Mouse (Mus musculus) hindbrain, embryonic 12.5 days (tissue): ENCODE results near the gene Elovl6. TPM values are rescaled to one million over a fixed set of nuclear protein-coding genes. Genes with fewer than 3 reads are reported as not detected.

ENCODE experiments used
- ATAC-seq: fragments of 200-750 bp; cut with Nextera tagmentation; 2 replicates; pipeline ENCODE4 v1.8.0; 2017; ENCODE audit warnings: moderate TSS enrichment; ENCODE audit not compliant: low FRiP score
- H3K27ac ChIP-seq: fragments of 300-500 bp; sonication (generic); 2 replicates; pipeline ENCODE4 v1.5.1; 2016; ENCODE audit warnings: mild to moderate bottlenecking
- H3K27me3 ChIP-seq: fragments of 300-500 bp; sonication (generic); 2 replicates; pipeline ENCODE4 v1.6.1; 2016; ENCODE audit warnings: mild to moderate bottlenecking
- H3K36me3 ChIP-seq: fragments of 300-500 bp; sonication (generic); 2 replicates; pipeline ENCODE4 v1.6.1; 2016; ENCODE audit warnings: mild to moderate bottlenecking
- H3K4me1 ChIP-seq: fragments of 300-500 bp; sonication (generic); 2 replicates; pipeline ENCODE4 v1.6.1; 2016
- H3K4me2 ChIP-seq: fragments of 300-500 bp; sonication (generic); replicated peaks from 2 replicates; pipeline ENCODE4 v1.6.1; 2016; ENCODE audit warnings: mild to moderate bottlenecking
- H3K4me3 ChIP-seq: fragments of 300-500 bp; sonication (generic); 2 replicates; pipeline ENCODE4 v1.5.1; 2016; ENCODE audit warnings: mild to moderate bottlenecking
- H3K9ac ChIP-seq: fragments of 300-500 bp; sonication (generic); 2 replicates; pipeline ENCODE4 v1.6.1; 2016; ENCODE audit warnings: mild to moderate bottlenecking, moderate library complexity
- H3K9me3 ChIP-seq: fragments of 300-500 bp; sonication (generic); replicated peaks from 2 replicates; pipeline ENCODE4 v1.6.1; 2016; ENCODE audit warnings: mild to moderate bottlenecking
- WGBS: fragments of 180-500 bp; shearing (Covaris S2); methylation state at CpG from one replicate; pipeline ENCODE4 v1.1.7; 2016; 5-methylcytosine and 5-hydroxymethylcytosine counted together
- polyA plus RNA-seq: library from polyadenylated mRNA; unstranded; fragments of >200 nt; fragmentation: Nextera tagmentation; extraction: Ambion mirVana; gene quantifications from 2 replicates; pipeline ENCODE4 v1.2.1, GENCODE M21; 2016

The Elovl6 gene
- polyA plus RNA-seq, 1 experiment from 2014 or later, result 33.1 TPM

GRCm38 (mm10) chr3:129619194-129619775 is 87.1 kb downstream of the Elovl6 start:
- Histone ChIP-seq H3K4me2 (no peak overlapping the region), H3K4me3 (no peak overlapping the region), H3K9ac (no peak overlapping the region), H3K36me3 (no peaks in the 10 kb centered on the region), H3K4me1 (no peaks in the 10 kb centered on the region), H3K27me3 (no peaks in the 10 kb centered on the region), H3K9me3 (no peaks in the 10 kb centered on the region), H3K27ac (no peak overlapping the region)
- 63% methylated on average over 16 of the region's 16 CpGs for WGBS
- ATAC-seq, result 0 out of 2 replicates have a peak, but pooled peaks have one; percentile 43

- WGBS, result 94% methylated on average over 3 of the region's 3 CpGs
- Histone ChIP-seq H3K27me3 (no peaks in the 10 kb centered on the region), H3K36me3 (no peaks in the 10 kb centered on the region), H3K4me3 (no peak overlapping the region), H3K27ac (no peak overlapping the region), H3K4me1 (no peaks in the 10 kb centered on the region), H3K4me2 (no peak overlapping the region), H3K9me3 (no peaks in the 10 kb centered on the region), H3K9ac (no peak overlapping the region)
- no peak for ATAC-seq
Observed at GRCm38 (mm10) chr3:129620802-129621201, 88.6 kb downstream of the Elovl6 start.

DNA sequence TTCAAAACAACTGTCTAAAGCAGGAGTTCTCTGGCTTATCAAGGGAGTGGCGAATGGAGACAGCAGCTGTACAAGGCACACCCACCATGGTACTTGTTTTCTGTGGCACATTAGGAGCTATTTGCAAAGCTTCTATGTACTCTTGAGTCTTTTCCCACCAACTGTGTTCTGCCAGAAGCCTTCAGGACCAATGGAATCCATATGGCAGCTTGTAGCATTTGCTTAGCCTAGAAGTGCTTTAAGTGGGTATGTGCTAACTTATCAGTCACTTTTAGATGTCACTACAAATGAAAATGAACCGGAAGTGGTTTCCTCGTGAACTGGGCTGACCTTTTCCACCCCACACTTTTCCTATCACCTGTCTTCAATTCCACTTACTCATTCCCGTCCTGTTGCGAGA is 89.1 kb downstream of the Elovl6 start:
- no peak overlapping the region for H3K4me3 ChIP-seq
- no peak for ATAC-seq

DNA sequence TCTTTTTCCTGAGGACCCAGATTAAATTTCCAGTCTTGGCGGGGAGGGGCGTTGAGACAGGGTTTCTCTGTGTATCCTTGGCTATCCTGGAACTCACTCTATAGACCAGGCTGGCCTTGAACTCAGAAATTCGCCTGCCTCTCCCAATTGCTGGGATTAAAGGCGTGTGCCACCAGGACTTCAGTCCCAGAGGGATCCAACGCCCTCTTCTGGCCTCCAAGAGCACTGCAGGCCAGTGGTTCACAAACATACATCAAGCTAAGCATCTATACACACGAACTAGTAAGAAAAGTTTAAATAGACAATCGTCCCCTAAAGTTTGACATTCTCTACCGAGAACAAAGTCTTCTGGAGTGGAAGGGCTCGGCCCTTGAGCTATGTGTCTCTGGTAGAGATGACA is 90.0 kb downstream of the Elovl6 start:
- Histone ChIP-seq H3K9ac (no peak overlapping the region), H3K36me3 (peaks cover 2% of the 10 kb centered on the region; the same call in 1 of the 2 replicates), H3K4me3 (no peak overlapping the region), H3K27ac (no peak overlapping the region), H3K4me2 (no peak overlapping the region), H3K4me1 (no peaks in the 10 kb centered on the region), H3K27me3 (no peaks in the 10 kb centered on the region), H3K9me3 (no peaks in the 10 kb centered on the region)
- WGBS, result 80% methylated on average over 9 of the region's 9 CpGs
- no peak for ATAC-seq

More for the DNA sequence above, 89.1 kb downstream of the Elovl6 start:
- no peak overlapping the region for H3K9ac ChIP-seq
- no peak overlapping the region for H3K27ac ChIP-seq
- 79% methylated on average over 5 of the region's 5 CpGs for WGBS
- H3K4me1 ChIP-seq, result no peaks in the 10 kb centered on the region
- H3K36me3 ChIP-seq, result no peaks in the 10 kb centered on the region
- no peaks in the 10 kb centered on the region for H3K27me3 ChIP-seq
- H3K4me2 ChIP-seq, result no peak overlapping the region
- H3K9me3 ChIP-seq, result no peaks in the 10 kb centered on the region

DNA sequence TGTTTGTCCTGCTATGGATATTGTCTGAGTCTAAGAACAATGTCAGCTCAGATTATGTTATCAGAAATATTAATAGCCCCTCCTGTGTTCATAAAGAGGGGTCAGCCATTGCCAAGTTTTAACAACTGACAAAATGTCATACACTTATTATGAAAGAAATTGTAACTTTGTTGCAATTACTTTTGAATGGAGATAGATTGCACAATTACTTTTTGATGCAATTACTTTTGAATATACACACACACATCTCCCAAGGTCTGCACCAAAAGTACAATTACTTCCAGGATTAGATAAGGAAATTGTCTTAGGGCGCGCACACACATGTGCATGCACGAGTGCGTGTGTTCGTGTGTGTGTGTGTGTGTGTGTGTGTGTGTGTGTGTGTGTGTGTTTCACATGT is 90.5 kb downstream of the Elovl6 start:
- Histone ChIP-seq H3K36me3 (peaks cover 7% of the 10 kb centered on the region; the same call in 1 of the 2 replicates), H3K4me2 (no peak overlapping the region), H3K4me3 (no peak overlapping the region), H3K4me1 (no peaks in the 10 kb centered on the region), H3K9ac (no peak overlapping the region), H3K27me3 (no peaks in the 10 kb centered on the region), H3K27ac (no peak overlapping the region), H3K9me3 (no peaks in the 10 kb centered on the region)
- no peak for ATAC-seq
- 98% methylated on average over 5 of the region's 5 CpGs for WGBS

DNA sequence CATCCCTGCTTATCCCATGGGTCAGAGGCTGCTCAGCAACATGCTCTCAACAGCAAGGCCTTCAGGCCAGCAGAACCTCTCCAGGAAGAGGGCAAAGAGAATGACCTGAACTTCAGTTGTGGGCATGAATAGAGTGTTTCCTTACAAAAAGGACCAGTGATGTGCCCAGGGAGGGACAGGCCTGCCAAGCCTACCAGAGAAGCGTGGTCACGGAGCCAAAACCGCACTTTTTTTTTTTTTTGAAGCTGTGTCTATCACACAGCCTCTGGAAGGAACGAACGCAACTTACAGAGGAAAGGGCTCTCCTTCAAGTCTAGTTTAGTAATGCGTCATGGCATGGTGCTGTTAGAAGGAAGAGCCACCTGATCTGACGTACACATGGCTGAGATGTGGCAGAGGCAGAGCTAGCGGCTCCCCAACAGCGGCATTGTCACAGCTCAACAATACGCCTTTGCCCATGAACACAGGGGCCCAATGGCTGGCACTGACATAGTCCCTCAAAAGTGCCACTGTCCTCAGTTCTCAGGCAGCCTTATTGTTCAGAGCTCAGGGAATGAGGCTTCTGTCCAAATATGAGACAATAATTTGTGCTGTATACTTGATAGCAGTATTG is 92.1 kb downstream of the Elovl6 start:
- no peak overlapping the region for H3K9ac ChIP-seq
- no peak overlapping the region for H3K27ac ChIP-seq
- ATAC-seq, result no peak
- no peak overlapping the region for H3K4me3 ChIP-seq
- H3K27me3 ChIP-seq, result no peaks in the 10 kb centered on the region
- 90% methylated on average over 10 of the region's 10 CpGs for WGBS
- H3K36me3 ChIP-seq, result peaks cover 12% of the 10 kb centered on the region; the same call in 1 of the 2 replicates
- H3K4me2 ChIP-seq, result no peak overlapping the region
- H3K4me1 ChIP-seq, result no peaks in the 10 kb centered on the region
- no peaks in the 10 kb centered on the region for H3K9me3 ChIP-seq

DNA sequence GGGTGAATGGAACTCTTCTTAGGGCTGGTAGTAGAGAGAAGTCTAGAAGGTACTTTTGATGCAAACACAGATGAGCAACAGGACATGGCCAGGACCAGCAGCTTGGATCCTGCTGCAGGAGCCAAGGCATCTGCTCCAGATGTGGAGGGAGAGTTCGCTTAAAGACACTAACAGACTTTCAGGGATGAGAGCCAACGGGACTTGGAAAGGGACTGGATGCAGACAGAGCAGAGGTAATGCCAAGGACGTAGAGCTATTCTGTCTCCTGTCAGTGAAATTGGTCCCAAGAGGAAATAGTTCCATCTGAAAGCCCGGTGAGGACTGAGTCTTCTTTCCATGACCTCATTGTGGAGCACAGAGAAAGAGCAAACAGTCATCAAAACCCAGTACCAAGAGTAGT is 95.1 kb downstream of the Elovl6 start:
- no peak overlapping the region for H3K9ac ChIP-seq
- H3K9me3 ChIP-seq, result no peaks in the 10 kb centered on the region
- no peak overlapping the region for H3K27ac ChIP-seq
- H3K27me3 ChIP-seq, result no peaks in the 10 kb centered on the region
- 92% methylated on average over 4 of the region's 4 CpGs for WGBS
- H3K4me1 ChIP-seq, result no peaks in the 10 kb centered on the region
- peaks cover 23% of the 10 kb centered on the region for H3K36me3 ChIP-seq
- no peak overlapping the region for H3K4me2 ChIP-seq
- ATAC-seq, result no peak
- H3K4me3 ChIP-seq, result no peak overlapping the region

DNA sequence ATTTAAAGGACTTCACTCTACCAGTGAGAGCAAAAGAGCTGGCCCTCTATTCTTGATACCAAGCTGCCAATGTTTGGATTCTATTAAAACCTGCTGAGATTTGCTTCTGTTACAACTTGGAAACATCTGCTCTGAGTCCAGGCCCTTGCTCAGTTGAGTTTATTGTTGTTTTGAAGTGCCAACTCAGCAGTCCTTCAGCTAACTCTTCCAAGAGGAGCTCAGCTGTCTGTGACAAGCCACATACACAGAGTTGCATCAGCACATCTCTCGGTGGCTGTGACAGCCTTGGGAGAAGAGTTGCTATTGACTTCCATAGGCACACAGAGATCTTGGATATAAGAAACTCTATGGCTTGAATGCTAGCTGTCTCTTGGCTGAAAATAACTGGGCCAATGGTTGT is 98.9 kb downstream of the Elovl6 start:
- H3K36me3 ChIP-seq, result peaks cover 34% of the 10 kb centered on the region
- no peaks in the 10 kb centered on the region for H3K27me3 ChIP-seq

GRCm38 (mm10) chr3:129631857-129632256 is 99.7 kb downstream of the Elovl6 start:
- no peak for ATAC-seq
- Histone ChIP-seq H3K4me2 (no peak overlapping the region), H3K9ac (no peak overlapping the region), H3K36me3 (peaks cover 34% of the 10 kb centered on the region), H3K27me3 (no peaks in the 10 kb centered on the region), H3K4me1 (no peaks in the 10 kb centered on the region), H3K27ac (no peak overlapping the region), H3K9me3 (no peaks in the 10 kb centered on the region), H3K4me3 (no peak overlapping the region)
- WGBS, result 97% methylated on average over 5 of the region's 5 CpGs

More for the DNA sequence above, 98.9 kb downstream of the Elovl6 start:
- no peak overlapping the region for H3K9ac ChIP-seq
- ATAC-seq, result no peak
- no peaks in the 10 kb centered on the region for H3K9me3 ChIP-seq
- no peak overlapping the region for H3K27ac ChIP-seq
- no peak overlapping the region for H3K4me2 ChIP-seq
- 65% methylated on average over 1 of the region's 1 CpGs for WGBS
- no peaks in the 10 kb centered on the region for H3K4me1 ChIP-seq
- H3K4me3 ChIP-seq, result no peak overlapping the region

- no peaks in the 10 kb centered on the region for H3K9me3 ChIP-seq
- no peak overlapping the region for H3K9ac ChIP-seq
- H3K36me3 ChIP-seq, result peaks cover 28% of the 10 kb centered on the region
- WGBS, result 84% methylated on average over 8 of the region's 8 CpGs
- no peak for ATAC-seq
- no peaks in the 10 kb centered on the region for H3K4me1 ChIP-seq
- no peak overlapping the region for H3K4me3 ChIP-seq
- H3K4me2 ChIP-seq, result no peak overlapping the region
- H3K27ac ChIP-seq, result no peak overlapping the region
- no peaks in the 10 kb centered on the region for H3K27me3 ChIP-seq
Observed at GRCm38 (mm10) chr3:129633518-129633917, 101.4 kb downstream of the Elovl6 start.

DNA sequence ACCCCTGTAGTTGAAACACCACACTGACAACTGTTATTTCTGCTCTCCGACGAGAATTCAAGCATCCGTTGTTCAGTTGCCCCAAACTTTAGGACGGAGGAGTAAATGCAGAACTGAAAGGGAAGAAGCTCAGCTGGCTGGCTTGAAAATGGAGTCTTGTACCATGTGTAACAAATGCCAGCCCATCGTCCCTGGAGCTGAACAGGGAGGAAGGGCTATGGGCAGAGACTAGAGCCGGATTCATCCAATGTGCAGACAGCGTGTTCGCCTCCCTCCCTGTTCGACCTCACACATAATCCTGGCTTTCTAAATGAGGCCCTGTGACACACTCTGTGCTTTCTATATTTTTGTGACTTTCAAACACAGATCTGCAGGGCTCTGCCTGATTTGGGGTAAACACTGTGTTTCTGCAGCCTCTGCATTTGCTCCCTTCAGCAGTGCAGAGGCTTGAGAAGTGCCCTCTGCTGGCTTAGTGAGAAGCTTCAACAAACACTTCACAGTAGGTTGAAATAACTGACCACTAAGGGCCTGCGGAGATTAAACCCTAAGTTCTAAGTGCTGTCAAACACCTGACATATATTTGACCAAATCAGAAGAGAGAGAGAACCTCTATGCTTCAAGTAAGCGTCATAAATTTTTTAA is 102.2 kb downstream of the Elovl6 start:
- no peak for ATAC-seq
- H3K36me3 ChIP-seq, result peaks cover 24% of the 10 kb centered on the region
- WGBS, result 87% methylated on average over 11 of the region's 11 CpGs

DNA sequence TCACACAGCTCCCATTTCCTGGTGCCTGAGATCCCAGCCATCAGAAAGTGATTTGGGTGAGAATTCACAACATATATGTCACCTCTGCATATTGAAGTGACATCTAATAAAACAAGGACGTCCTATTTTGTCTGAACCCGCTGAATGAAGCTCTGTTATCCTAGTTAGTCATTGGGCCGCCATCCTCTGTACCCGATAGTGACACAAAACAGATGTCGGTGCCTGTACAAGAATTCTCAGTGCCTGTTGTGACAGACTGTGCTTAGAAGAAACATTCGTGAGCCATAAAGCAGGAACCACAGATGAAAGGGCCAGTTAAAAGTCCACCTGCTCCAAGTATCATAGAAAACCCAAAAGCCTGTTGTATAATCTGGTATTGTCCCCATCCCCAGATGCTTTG is 105.3 kb downstream of the Elovl6 start:
- no peak for ATAC-seq
- 0 out of 2 replicates have a peak, but pooled peaks cover 13% of the 10 kb centered on the region for H3K36me3 ChIP-seq
- no peak overlapping the region for H3K9ac ChIP-seq
- H3K9me3 ChIP-seq, result no peaks in the 10 kb centered on the region
- WGBS, result 91% methylated on average over 6 of the region's 6 CpGs
- H3K4me1 ChIP-seq, result peaks cover 14% of the 10 kb centered on the region
- no peak overlapping the region for H3K27ac ChIP-seq
- H3K27me3 ChIP-seq, result no peaks in the 10 kb centered on the region
- no peak overlapping the region for H3K4me3 ChIP-seq
- H3K4me2 ChIP-seq, result no peak overlapping the region

More for the DNA sequence above, 102.2 kb downstream of the Elovl6 start:
- Histone ChIP-seq H3K4me3 (no peak overlapping the region), H3K9me3 (no peaks in the 10 kb centered on the region), H3K27me3 (no peaks in the 10 kb centered on the region), H3K4me1 (no peaks in the 10 kb centered on the region), H3K4me2 (no peak overlapping the region), H3K9ac (no peak overlapping the region), H3K27ac (no peak overlapping the region)
